Mouse (Mus musculus) hindbrain, embryonic 13.5 days (tissue): ENCODE results near the gene Creb3l1. TPM values are rescaled to one million over a fixed set of nuclear protein-coding genes. Genes with fewer than 3 reads are reported as not detected.
A peak's percentile ranks its signal among the peaks of the same experiment; 100 is the strongest.

Source experiments
- ATAC-seq: fragments of 200-750 bp; cut with Nextera tagmentation; 2 replicates; pipeline ENCODE4 v1.8.0; 2017; ENCODE audit warnings: moderate TSS enrichment; ENCODE audit not compliant: low FRiP score
- H3K27ac ChIP-seq: fragments of 300-500 bp; sonication (generic); 2 replicates; pipeline ENCODE4 v1.5.1; 2015; ENCODE audit warnings: inconsistent platforms, mild to moderate bottlenecking, moderate library complexity
- H3K27me3 ChIP-seq: fragments of 300-500 bp; sonication (generic); 2 replicates; pipeline ENCODE4 v1.6.1; 2015; ENCODE audit warnings: mild to moderate bottlenecking, inconsistent platforms
- H3K36me3 ChIP-seq: fragments of 300-500 bp; sonication (generic); 2 replicates; pipeline ENCODE4 v1.6.1; 2015; ENCODE audit warnings: mild to moderate bottlenecking, inconsistent platforms
- H3K4me1 ChIP-seq: fragments of 300-500 bp; sonication (generic); replicated peaks from 2 replicates; pipeline ENCODE4 v1.6.1; 2015; ENCODE audit warnings: inconsistent platforms
- H3K4me2 ChIP-seq: fragments of 300-500 bp; sonication (generic); 2 replicates; pipeline ENCODE4 v1.6.1; 2015; ENCODE audit warnings: inconsistent platforms, mild to moderate bottlenecking, moderate library complexity
- H3K4me3 ChIP-seq: fragments of 300-500 bp; sonication (generic); 2 replicates; pipeline ENCODE4 v1.5.1; 2015; ENCODE audit warnings: mild to moderate bottlenecking, inconsistent platforms
- H3K9ac ChIP-seq: fragments of 300-500 bp; sonication (generic); 2 replicates; pipeline ENCODE4 v1.6.1; 2015; ENCODE audit warnings: mild to moderate bottlenecking, inconsistent platforms
- H3K9me3 ChIP-seq: fragments of 300-500 bp; sonication (generic); 2 replicates; pipeline ENCODE4 v1.6.1; 2016; ENCODE audit warnings: inconsistent platforms
- WGBS: fragments of 180-500 bp; shearing (Covaris S2); methylation state at CpG from one replicate; pipeline ENCODE4 v1.1.7; 2015; 5-methylcytosine and 5-hydroxymethylcytosine counted together
- polyA plus RNA-seq: library from polyadenylated mRNA; unstranded; fragments of >200 nt; fragmentation: Nextera tagmentation; extraction: Ambion mirVana; gene quantifications from 2 replicates; pipeline ENCODE4 v1.2.1, GENCODE M21; 2015

The Creb3l1 gene
- polyA plus RNA-seq, 1 experiment from 2014 or later = 1.3 TPM

GRCm38 (mm10) chr2:92029387-92030133 lies 5.3 kb upstream of the Creb3l1 start:
- Histone ChIP-seq H3K9me3 (no peaks in the 10 kb centered on the region), H3K27ac (no peak overlapping the region), H3K4me1 (peaks cover 7% of the 10 kb centered on the region; the same call in 1 of the 2 replicates), H3K4me2 (no peak overlapping the region), H3K36me3 (no peaks in the 10 kb centered on the region), H3K9ac (no peak overlapping the region; the same call in 1 of the 2 replicates), H3K4me3 (no peak overlapping the region), H3K27me3 (peaks cover 14% of the 10 kb centered on the region)
- WGBS = 77% methylated on average over 10 of the region's 10 CpGs
- ATAC-seq = no peak

- H3K4me2 ChIP-seq = no peak overlapping the region
These were observed 3.7 kb upstream of the Creb3l1 start for GRCm38 (mm10) chr2:92027811-92028590.

GRCm38 (mm10) chr2:92025966-92026365 lies 1.7 kb upstream of the Creb3l1 start:
- no peaks in the 10 kb centered on the region for H3K36me3 ChIP-seq
- H3K9ac ChIP-seq = no peak overlapping the region
- H3K4me1 ChIP-seq = peaks cover 19% of the 10 kb centered on the region
- no peak for ATAC-seq
- H3K27me3 ChIP-seq = peaks cover 45% of the 10 kb centered on the region
- no peak overlapping the region for H3K4me3 ChIP-seq
- WGBS = 88% methylated on average over 6 of the region's 6 CpGs
- H3K9me3 ChIP-seq = no peaks in the 10 kb centered on the region
- H3K4me2 ChIP-seq = no peak overlapping the region
- H3K27ac ChIP-seq = no peak overlapping the region

More at GRCm38 (mm10) chr2:92027811-92028590, 3.7 kb upstream of the Creb3l1 start:
- H3K9ac ChIP-seq = no peak overlapping the region
- no peak for ATAC-seq
- H3K27me3 ChIP-seq = peaks cover 27% of the 10 kb centered on the region
- no peak overlapping the region for H3K27ac ChIP-seq
- H3K36me3 ChIP-seq = no peaks in the 10 kb centered on the region
- H3K4me1 ChIP-seq = peaks cover 19% of the 10 kb centered on the region
- H3K9me3 ChIP-seq = no peaks in the 10 kb centered on the region
- WGBS = 61% methylated on average over 11 of the region's 11 CpGs
- no peak overlapping the region for H3K4me3 ChIP-seq

GRCm38 (mm10) chr2:92025202-92025601 lies 900 bp upstream of the Creb3l1 start:
- Histone ChIP-seq H3K9me3 (no peaks in the 10 kb centered on the region), H3K4me2 (no peak overlapping the region), H3K27ac (no peak overlapping the region), H3K27me3 (peaks cover 48% of the 10 kb centered on the region), H3K9ac (no peak overlapping the region), H3K4me3 (no peak overlapping the region), H3K4me1 (peaks cover 13% of the 10 kb centered on the region), H3K36me3 (no peaks in the 10 kb centered on the region)
- no peak for ATAC-seq
- WGBS = 88% methylated on average over 2 of the region's 2 CpGs

GRCm38 (mm10) chr2:92023362-92024273 lies 684 bp downstream of the Creb3l1 start:
- Histone ChIP-seq H3K4me1 (peaks cover 12% of the 10 kb centered on the region), H3K9ac (peak overlapping the region; percentile 72), H3K27me3 (peaks cover 48% of the 10 kb centered on the region), H3K27ac (no peak overlapping the region), H3K4me3 (peak overlapping the region; percentile 62), H3K36me3 (no peaks in the 10 kb centered on the region), H3K9me3 (no peaks in the 10 kb centered on the region), H3K4me2 (peak overlapping the region; percentile 96)
- ATAC-seq = peak; percentile 59
- 4% methylated on average over 56 of the region's 56 CpGs for WGBS

- Histone ChIP-seq H3K9me3 (no peaks in the 10 kb centered on the region), H3K27me3 (peaks cover 47% of the 10 kb centered on the region), H3K27ac (no peak overlapping the region), H3K36me3 (no peaks in the 10 kb centered on the region), H3K9ac (no peak overlapping the region), H3K4me3 (no peak overlapping the region), H3K4me1 (peaks cover 17% of the 10 kb centered on the region), H3K4me2 (no peak overlapping the region)
- no peak for ATAC-seq
- WGBS = 54% methylated on average over 4 of the region's 4 CpGs
These were observed 3.5 kb downstream of the Creb3l1 start for GRCm38 (mm10) chr2:92020676-92021265.

GRCm38 (mm10) chr2:92017440-92017839 lies 6.9 kb downstream of the Creb3l1 start:
- Histone ChIP-seq H3K9me3 (no peaks in the 10 kb centered on the region), H3K4me1 (peaks cover 5% of the 10 kb centered on the region; the same call in 1 of the 2 replicates), H3K27me3 (peaks cover 23% of the 10 kb centered on the region), H3K27ac (no peak overlapping the region), H3K36me3 (no peaks in the 10 kb centered on the region), H3K9ac (no peak overlapping the region), H3K4me2 (no peak overlapping the region), H3K4me3 (no peak overlapping the region)
- ATAC-seq = no peak
- WGBS = 89% methylated on average over 1 of the region's 1 CpGs

GRCm38 (mm10) chr2:92016981-92017380 lies 7.3 kb downstream of the Creb3l1 start:
- H3K4me1 ChIP-seq = peaks cover 5% of the 10 kb centered on the region; the same call in 1 of the 2 replicates
- no peak overlapping the region for H3K4me3 ChIP-seq
- WGBS = 38% methylated on average over 3 of the region's 3 CpGs
- H3K27ac ChIP-seq = no peak overlapping the region
- H3K36me3 ChIP-seq = no peaks in the 10 kb centered on the region
- no peak for ATAC-seq
- H3K27me3 ChIP-seq = peaks cover 22% of the 10 kb centered on the region
- no peaks in the 10 kb centered on the region for H3K9me3 ChIP-seq
- H3K9ac ChIP-seq = no peak overlapping the region; the same call in 1 of the 2 replicates
- H3K4me2 ChIP-seq = no peak overlapping the region

GRCm38 (mm10) chr2:92014891-92015290 lies 9.4 kb downstream of the Creb3l1 start:
- Histone ChIP-seq H3K9ac (no peak overlapping the region), H3K36me3 (no peaks in the 10 kb centered on the region), H3K4me2 (no peak overlapping the region), H3K4me1 (peaks cover 5% of the 10 kb centered on the region; the same call in 1 of the 2 replicates), H3K27ac (no peak overlapping the region), H3K27me3 (peaks cover 29% of the 10 kb centered on the region), H3K4me3 (no peak overlapping the region), H3K9me3 (no peaks in the 10 kb centered on the region)
- WGBS = 80% methylated on average over 5 of the region's 5 CpGs
- ATAC-seq = no peak

- Histone ChIP-seq H3K27me3 (peaks cover 36% of the 10 kb centered on the region), H3K9ac (no peak overlapping the region), H3K27ac (no peak overlapping the region), H3K9me3 (no peaks in the 10 kb centered on the region), H3K36me3 (no peaks in the 10 kb centered on the region), H3K4me2 (no peak overlapping the region), H3K4me3 (no peak overlapping the region), H3K4me1 (peaks cover 5% of the 10 kb centered on the region)
- no peak for ATAC-seq
- 84% methylated on average over 6 of the region's 6 CpGs for WGBS
These were observed 10.1 kb downstream of the Creb3l1 start for GRCm38 (mm10) chr2:92014248-92014647.

GRCm38 (mm10) chr2:92012768-92013445 lies 11.4 kb downstream of the Creb3l1 start:
- Histone ChIP-seq H3K4me3 (no peak overlapping the region), H3K4me1 (peaks cover 11% of the 10 kb centered on the region), H3K4me2 (no peak overlapping the region), H3K27me3 (peaks cover 38% of the 10 kb centered on the region), H3K27ac (no peak overlapping the region), H3K9ac (no peak overlapping the region), H3K9me3 (no peaks in the 10 kb centered on the region), H3K36me3 (no peaks in the 10 kb centered on the region)
- no peak for ATAC-seq
- 56% methylated on average over 8 of the region's 8 CpGs for WGBS
